Mouse (Mus musculus) heart, embryonic 12.5 days (tissue): ENCODE results near the gene Rbm7. TPM values are rescaled to one million over a fixed set of nuclear protein-coding genes. Genes with fewer than 3 reads are reported as not detected.
"Not testable (repeated sequence)": the region's sequence is repeated elsewhere in the genome, so short reads cannot be mapped to it uniquely, and the experiment has no call there.

ENCODE experiments used
- ATAC-seq: fragments of 200-750 bp; cut with Nextera tagmentation; 2 replicates; pipeline ENCODE4 v1.8.0; 2017; ENCODE audit warnings: moderate TSS enrichment, moderate library complexity; ENCODE audit not compliant: insufficient number of reproducible peaks, low FRiP score
- H3K27ac ChIP-seq: fragments of 300-500 bp; sonication (generic); 2 replicates; pipeline ENCODE4 v1.5.1; 2016; ENCODE audit warnings: mild to moderate bottlenecking, moderate library complexity; ENCODE audit not compliant: poor library complexity, severe bottlenecking
- H3K27me3 ChIP-seq: fragments of 300-500 bp; sonication (generic); replicated peaks from 2 replicates; pipeline ENCODE4 v1.6.1; 2016; ENCODE audit warnings: mild to moderate bottlenecking, moderate library complexity
- H3K36me3 ChIP-seq: fragments of 300-500 bp; sonication (generic); 2 replicates; pipeline ENCODE4 v1.6.1; 2016; ENCODE audit warnings: mild to moderate bottlenecking, moderate library complexity
- H3K4me1 ChIP-seq: fragments of 300-500 bp; sonication (generic); replicated peaks from 2 replicates; pipeline ENCODE4 v1.6.1; 2016; ENCODE audit warnings: mild to moderate bottlenecking
- H3K4me2 ChIP-seq: fragments of 300-500 bp; sonication (generic); 2 replicates; pipeline ENCODE4 v1.6.1; 2016; ENCODE audit warnings: mild to moderate bottlenecking, moderate library complexity
- H3K4me3 ChIP-seq: fragments of 300-500 bp; sonication (generic); 2 replicates; pipeline ENCODE4 v1.5.1; 2016; ENCODE audit warnings: mild to moderate bottlenecking
- H3K9ac ChIP-seq: fragments of 300-500 bp; sonication (generic); 2 replicates; pipeline ENCODE4 v1.6.1; 2016; ENCODE audit warnings: mild to moderate bottlenecking, moderate library complexity
- H3K9me3 ChIP-seq: fragments of 300-500 bp; sonication (generic); replicated peaks from 2 replicates; pipeline ENCODE4 v1.6.1; 2016; ENCODE audit warnings: mild to moderate bottlenecking, moderate library complexity
- WGBS: fragments of 180-500 bp; shearing (Covaris S2); methylation state at CpG from one replicate; pipeline ENCODE4 v1.1.7; 2016; 5-methylcytosine and 5-hydroxymethylcytosine counted together
- polyA plus RNA-seq: library from polyadenylated mRNA; unstranded; fragments of >200 nt; fragmentation: Nextera tagmentation; extraction: Ambion mirVana; gene quantifications from 2 replicates; pipeline ENCODE4 v1.2.1, GENCODE M21; 2016

Gene Rbm7
- polyA plus RNA-seq, 1 experiment from 2014 or later: 86.0 TPM

DNA sequence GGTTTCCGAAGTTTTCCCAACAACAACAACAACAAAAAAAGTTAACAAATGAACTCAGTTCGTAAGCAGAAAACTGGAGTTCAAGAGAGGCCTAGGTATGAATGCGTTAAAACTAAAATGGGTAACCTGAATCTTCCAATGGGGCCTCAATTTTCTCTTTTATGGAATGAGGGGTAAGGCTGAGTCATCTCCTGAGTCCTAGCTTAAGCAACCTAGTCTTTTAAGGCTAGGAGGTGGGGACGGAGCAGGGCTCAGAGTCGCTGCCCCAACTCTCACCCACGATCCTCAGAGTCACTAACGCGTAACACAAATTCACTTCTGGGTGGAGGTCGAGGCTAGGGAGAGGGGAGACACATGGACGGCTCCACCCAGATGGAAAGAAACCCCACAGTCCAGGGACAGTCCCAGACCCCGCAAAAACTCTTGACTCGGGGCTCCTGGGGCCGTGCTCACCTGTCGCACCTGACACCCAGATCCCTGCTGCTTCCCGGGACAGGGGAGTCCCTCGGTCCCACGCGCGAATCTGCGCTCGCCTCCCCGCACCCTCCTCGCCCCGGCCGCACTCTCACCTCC, 15.2 kb downstream of the Rbm7 start:
- H3K4me1 ChIP-seq: peaks cover 12% of the 10 kb centered on the region
- H3K4me3 ChIP-seq: peak overlapping the region; percentile 79
- H3K36me3 ChIP-seq: peaks cover 25% of the 10 kb centered on the region
- H3K9ac ChIP-seq: peak overlapping the region; percentile 92
- no peak overlapping the region for H3K27ac ChIP-seq
- 6% methylated on average over 25 of the region's 25 CpGs for WGBS
- no peaks in the 10 kb centered on the region for H3K27me3 ChIP-seq
- peak; percentile 54 for ATAC-seq
- H3K9me3 ChIP-seq: no peaks in the 10 kb centered on the region
- peak overlapping the region; percentile 93 for H3K4me2 ChIP-seq

DNA sequence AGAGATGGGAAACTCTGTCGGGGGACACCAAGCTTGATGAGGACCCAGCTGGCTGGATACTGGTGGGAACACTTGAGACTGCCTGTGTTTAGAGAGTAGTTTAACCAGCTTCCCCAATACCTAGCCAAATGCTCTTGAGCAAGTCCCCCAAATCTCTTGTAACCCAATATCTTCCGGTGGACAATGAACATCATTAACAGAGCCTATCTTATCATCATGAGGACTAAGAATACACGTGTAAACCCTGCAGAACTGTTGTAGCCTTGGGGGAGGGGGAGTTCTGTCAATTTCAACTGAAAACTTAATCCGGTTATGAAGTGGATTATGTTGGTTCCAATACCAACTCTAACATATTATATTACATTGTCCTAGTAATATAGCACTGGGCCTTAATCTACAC, 16.3 kb downstream of the Rbm7 start:
- 68% methylated on average over 4 of the region's 4 CpGs for WGBS
- peaks cover 34% of the 10 kb centered on the region for H3K36me3 ChIP-seq
- no peak overlapping the region for H3K9ac ChIP-seq
- H3K27me3 ChIP-seq: no peaks in the 10 kb centered on the region
- no peak overlapping the region for H3K4me3 ChIP-seq
- H3K4me1 ChIP-seq: peaks cover 12% of the 10 kb centered on the region
- no peak overlapping the region for H3K27ac ChIP-seq
- H3K9me3 ChIP-seq: no peaks in the 10 kb centered on the region
- H3K4me2 ChIP-seq: no peak overlapping the region
- no peak for ATAC-seq

DNA sequence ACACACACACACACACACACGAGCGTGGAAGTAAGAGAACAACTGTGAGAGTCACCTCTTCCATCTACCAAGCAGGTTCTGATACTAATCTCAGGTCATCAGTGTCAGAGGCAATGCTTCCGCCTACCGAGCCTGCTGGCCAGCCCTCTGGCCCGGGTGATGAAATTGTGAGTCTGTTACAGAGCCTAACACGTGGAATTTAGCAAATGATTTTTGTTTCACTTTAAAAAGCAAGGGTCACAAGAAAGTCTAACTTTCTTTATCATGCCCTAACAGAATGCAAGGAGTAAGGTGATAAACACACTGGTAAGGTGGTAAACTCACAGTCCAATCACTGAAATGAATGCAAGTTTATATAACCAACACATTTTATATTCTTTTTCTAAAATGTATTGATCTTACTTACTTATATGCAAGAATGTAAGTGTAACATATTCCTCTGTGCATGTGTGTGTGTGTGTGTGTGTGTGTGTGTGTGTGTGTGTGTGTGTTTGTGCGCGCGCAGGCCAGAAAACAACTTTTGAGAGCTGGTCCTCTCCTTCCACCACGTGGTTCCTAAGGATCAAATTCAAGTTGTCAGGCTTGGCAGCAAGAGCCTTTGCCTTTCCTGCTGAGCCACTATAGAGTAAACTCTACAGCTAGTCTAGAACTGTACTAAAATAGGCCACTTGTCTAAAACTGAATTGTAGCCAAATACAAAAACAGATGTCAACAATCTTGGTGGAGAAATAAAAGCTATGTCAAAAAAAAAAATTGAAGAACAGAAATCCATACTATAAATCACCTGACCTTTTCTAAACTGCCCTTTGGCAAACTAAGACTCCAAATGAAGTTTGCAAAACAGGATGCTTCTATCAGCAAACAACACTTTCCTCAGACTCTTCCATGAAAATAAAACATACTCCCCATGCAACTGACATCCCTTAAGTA, 18.6 kb downstream of the Rbm7 start:
- H3K9me3 ChIP-seq: no peaks in the 10 kb centered on the region
- ATAC-seq: no peak
- H3K9ac ChIP-seq: no peak overlapping the region
- 89% methylated on average over 10 of the region's 10 CpGs for WGBS
- H3K4me3 ChIP-seq: no peak overlapping the region
- H3K27ac ChIP-seq: no peak overlapping the region
- peaks cover 45% of the 10 kb centered on the region for H3K36me3 ChIP-seq
- H3K4me1 ChIP-seq: peaks cover 11% of the 10 kb centered on the region
- no peaks in the 10 kb centered on the region for H3K27me3 ChIP-seq
- no peak overlapping the region for H3K4me2 ChIP-seq

DNA sequence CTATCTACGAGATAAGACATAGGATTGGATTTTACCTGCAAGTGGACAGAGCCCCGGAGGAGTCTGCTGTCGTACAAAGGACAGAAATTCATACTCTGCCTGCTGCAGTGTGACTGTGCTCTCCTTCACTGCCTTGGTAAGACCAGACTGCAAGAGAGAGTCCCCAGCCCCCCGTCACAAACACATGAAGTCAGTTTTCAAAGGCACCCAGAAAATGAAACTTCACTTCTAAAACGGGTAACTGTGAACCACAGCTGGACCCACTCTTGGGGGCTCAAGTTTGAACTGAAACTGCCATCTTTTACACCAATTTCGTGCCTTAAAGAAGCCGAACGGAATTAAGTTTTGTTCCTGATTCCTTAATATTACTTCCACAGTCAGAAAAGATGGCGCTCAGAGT, 20.7 kb downstream of the Rbm7 start:
- peaks cover under 1% of the 10 kb centered on the region; the same call in 1 of the 2 replicates for H3K4me1 ChIP-seq
- no peak for ATAC-seq
- H3K9ac ChIP-seq: no peak overlapping the region
- H3K27me3 ChIP-seq: no peaks in the 10 kb centered on the region
- H3K36me3 ChIP-seq: peaks cover 62% of the 10 kb centered on the region
- no peak overlapping the region for H3K4me3 ChIP-seq
- WGBS: 91% methylated on average over 9 of the region's 9 CpGs
- H3K4me2 ChIP-seq: no peak overlapping the region
- H3K27ac ChIP-seq: no peak overlapping the region
- no peaks in the 10 kb centered on the region for H3K9me3 ChIP-seq

DNA sequence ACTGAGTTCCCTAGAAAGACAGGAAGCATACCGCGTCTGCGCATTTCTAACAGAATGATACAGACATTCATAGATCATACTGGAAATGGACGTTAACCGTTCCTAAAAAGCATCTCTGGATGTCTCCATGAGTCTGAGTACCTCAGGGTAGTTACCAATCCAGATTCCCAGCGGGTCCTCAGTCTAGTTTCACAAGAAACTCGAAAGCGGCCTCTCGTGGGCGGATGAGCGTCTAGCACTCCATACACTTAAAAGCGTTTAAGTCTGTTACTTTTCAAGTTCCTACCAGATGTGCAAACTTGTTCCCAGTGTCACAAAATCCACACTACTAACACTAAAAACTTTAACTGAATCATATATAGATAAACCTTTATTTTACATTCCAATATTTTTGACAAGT, 22.0 kb downstream of the Rbm7 start:
- 92% methylated on average over 12 of the region's 12 CpGs for WGBS
- Histone ChIP-seq H3K4me2 (no peak overlapping the region), H3K27ac (no peak overlapping the region), H3K4me1 (no peaks in the 10 kb centered on the region), H3K9me3 (no peaks in the 10 kb centered on the region), H3K27me3 (no peaks in the 10 kb centered on the region), H3K36me3 (peaks cover 61% of the 10 kb centered on the region), H3K9ac (no peak overlapping the region), H3K4me3 (no peak overlapping the region)
- no peak for ATAC-seq

DNA sequence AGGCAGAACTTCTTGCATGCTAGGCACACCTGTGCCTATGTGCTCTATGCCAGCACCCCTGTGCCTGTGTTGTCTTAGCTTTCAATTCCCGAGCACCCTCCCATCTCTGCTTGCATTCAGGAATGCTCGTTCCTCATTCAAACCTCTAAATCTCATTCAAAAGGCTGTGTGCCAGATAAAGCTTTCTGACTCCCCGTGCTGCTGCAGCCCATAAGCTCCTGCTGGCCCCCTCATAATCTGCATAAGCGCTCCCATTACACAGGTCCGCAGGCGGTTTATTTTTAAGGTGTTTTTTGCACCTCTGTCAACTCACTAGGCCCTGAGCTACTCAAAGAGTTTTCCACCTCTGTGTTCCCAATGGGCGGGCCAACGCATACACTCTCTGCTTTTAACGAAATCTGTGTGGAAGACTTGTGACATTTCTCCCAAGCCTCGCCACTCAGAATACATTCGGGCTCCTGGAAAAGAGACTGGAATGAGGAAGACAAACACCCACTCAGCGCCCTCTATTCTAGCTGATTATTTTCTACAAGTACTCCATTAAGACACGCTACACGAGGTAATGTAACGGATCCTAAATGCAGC, 22.6 kb downstream of the Rbm7 start:
- Histone ChIP-seq H3K4me1 (no peaks in the 10 kb centered on the region), H3K36me3 (peaks cover 62% of the 10 kb centered on the region), H3K4me2 (no peak overlapping the region), H3K9ac (no peak overlapping the region), H3K27ac (no peak overlapping the region), H3K9me3 (no peaks in the 10 kb centered on the region), H3K27me3 (no peaks in the 10 kb centered on the region), H3K4me3 (no peak overlapping the region)
- ATAC-seq: no peak
- 85% methylated on average over 15 of the region's 15 CpGs for WGBS

DNA sequence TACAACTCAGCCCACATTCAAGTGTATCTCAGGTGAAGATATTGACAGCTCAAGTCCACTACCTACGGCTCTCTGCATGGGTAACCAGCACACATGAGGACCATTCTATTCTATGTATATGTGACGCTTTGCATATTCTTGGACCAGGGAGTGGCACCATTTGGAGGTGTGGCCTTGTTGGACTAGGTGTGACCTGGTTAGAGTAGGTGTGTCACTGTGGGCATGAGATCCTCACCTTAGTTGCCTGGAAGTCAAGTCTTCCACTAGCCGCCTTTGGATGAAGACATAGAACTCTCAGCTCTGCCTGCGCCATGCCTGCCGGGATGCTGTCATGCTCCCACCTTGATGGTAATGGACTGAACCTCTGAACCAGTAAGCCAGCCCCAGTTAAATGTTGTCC, 27.6 kb downstream of the Rbm7 start:
- peaks cover 43% of the 10 kb centered on the region for H3K36me3 ChIP-seq
- not testable (repeated sequence) for H3K4me3 ChIP-seq, H3K4me1 ChIP-seq, H3K27ac ChIP-seq, H3K27me3 ChIP-seq, H3K9me3 ChIP-seq, H3K4me2 ChIP-seq, H3K9ac ChIP-seq, ATAC-seq
- WGBS: 99% methylated on average over 5 of the region's 5 CpGs

DNA sequence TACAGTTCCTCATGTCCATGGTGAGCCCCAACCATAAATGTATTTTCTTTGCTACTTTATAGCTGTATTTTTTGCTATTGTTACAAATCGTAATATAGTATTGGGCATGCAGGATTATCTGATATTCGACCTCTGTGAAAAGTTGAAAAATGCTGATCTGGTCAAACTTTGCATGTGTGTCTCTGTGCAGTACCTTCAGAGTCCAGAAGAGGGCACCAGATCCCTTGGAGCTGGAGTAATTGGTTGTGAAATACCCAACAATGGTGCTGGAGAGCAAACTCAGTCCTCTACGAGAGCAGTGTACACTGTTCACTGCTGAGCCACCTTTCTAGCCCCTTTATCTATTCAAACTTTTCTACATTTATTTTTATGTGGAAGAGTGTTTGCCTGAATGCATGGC, 28.3 kb downstream of the Rbm7 start:
- no peak overlapping the region for H3K4me2 ChIP-seq
- ATAC-seq: no peak
- WGBS: 61% methylated on average over 3 of the region's 3 CpGs

DNA sequence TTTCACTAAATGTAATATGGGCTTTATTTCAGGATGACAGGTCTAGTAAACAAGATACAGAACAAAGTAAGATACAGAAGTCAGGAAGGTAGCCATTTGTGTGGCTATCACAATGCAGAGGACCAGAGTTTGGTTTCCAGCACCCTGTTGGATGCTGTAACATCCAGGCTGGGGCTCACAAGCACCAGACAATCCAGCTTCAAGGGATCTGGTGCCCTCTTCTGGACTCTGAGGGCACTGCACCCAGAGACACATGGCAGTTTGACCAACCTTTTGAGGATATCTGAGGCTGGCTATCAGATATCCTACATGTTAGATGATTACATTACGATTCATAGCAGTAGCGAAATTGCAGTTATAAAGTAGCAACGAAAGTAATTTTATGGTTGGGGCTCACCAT, 29.4 kb downstream of the Rbm7 start:
- Histone ChIP-seq H3K36me3 (peaks cover 31% of the 10 kb centered on the region), H3K4me3 (no peak overlapping the region), H3K27me3 (no peaks in the 10 kb centered on the region), H3K4me1 (no peaks in the 10 kb centered on the region), H3K27ac (no peak overlapping the region), H3K9ac (no peak overlapping the region), H3K9me3 (peaks cover 9% of the 10 kb centered on the region), H3K4me2 (no peak overlapping the region)
- 89% methylated on average over 3 of the region's 3 CpGs for WGBS
- no peak for ATAC-seq

More for the DNA sequence above, 28.3 kb downstream of the Rbm7 start:
- peaks cover 41% of the 10 kb centered on the region for H3K36me3 ChIP-seq
- H3K9me3 ChIP-seq: peaks cover 9% of the 10 kb centered on the region
- H3K27me3 ChIP-seq: no peaks in the 10 kb centered on the region
- no peak overlapping the region for H3K27ac ChIP-seq
- no peaks in the 10 kb centered on the region for H3K4me1 ChIP-seq
- no peak overlapping the region for H3K4me3 ChIP-seq
- H3K9ac ChIP-seq: no peak overlapping the region

DNA sequence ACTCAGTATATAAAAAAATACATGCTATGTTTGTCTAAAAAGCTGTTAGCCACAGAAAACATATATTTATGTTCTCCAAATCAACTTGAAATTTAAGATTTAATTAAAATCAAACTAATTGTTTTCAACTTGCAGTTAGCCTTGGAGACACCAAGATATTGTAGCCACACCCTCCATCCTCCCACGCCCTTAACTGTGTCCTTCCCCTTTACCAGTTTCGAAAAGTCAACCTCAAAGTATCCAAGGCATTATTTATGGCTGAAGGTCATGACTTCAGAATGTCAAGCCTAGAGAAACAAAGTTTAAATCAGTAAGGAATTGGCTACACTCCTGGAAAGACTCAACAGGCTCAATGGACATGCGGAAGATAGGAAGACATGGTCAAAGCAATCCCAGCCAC, 33.6 kb downstream of the Rbm7 start:
- peaks cover 5% of the 10 kb centered on the region; the same call in 1 of the 2 replicates for H3K9me3 ChIP-seq
- no peak overlapping the region for H3K9ac ChIP-seq
- ATAC-seq: no peak
- no peak overlapping the region for H3K4me2 ChIP-seq
- H3K36me3 ChIP-seq: peaks cover 5% of the 10 kb centered on the region; the same call in 1 of the 2 replicates
- 90% methylated on average over 3 of the region's 3 CpGs for WGBS
- no peak overlapping the region for H3K4me3 ChIP-seq
- no peaks in the 10 kb centered on the region for H3K27me3 ChIP-seq
- H3K27ac ChIP-seq: no peak overlapping the region
- no peaks in the 10 kb centered on the region for H3K4me1 ChIP-seq

DNA sequence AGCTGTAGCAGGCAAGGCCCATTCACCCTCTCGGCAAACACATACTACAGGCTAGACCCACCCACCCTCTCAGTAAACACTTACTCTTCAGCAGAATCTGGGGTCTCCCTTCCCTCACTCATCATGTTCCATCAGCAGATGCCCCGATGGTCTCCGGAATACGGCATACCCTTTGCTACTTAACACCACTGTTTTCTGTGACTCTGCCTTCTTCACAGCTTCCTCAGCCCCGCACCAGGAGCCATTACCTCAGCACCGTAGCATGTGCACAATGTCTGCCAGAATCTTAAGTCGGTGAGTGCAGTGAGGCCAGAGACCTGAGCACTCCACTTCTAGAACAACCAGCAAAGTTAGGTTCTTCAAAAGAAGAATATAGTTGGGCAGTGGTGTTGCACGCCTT, 34.4 kb downstream of the Rbm7 start:
- Histone ChIP-seq H3K9me3 (peaks cover 4% of the 10 kb centered on the region; the same call in 1 of the 2 replicates), H3K4me1 (no peaks in the 10 kb centered on the region), H3K27me3 (no peaks in the 10 kb centered on the region), H3K4me3 (no peak overlapping the region), H3K4me2 (no peak overlapping the region), H3K36me3 (peaks cover 1% of the 10 kb centered on the region; the same call in 1 of the 2 replicates), H3K27ac (no peak overlapping the region), H3K9ac (no peak overlapping the region)
- 91% methylated on average over 8 of the region's 8 CpGs for WGBS
- no peak for ATAC-seq
